Mouse (Mus musculus): ENCODE measurements around the gene Dip2a. TPM values are rescaled to one million over a fixed set of nuclear protein-coding genes. Genes with fewer than 3 reads are reported as not detected.

Dip2a gene
- polyA plus RNA-seq, 1 experiment from 2014 or later, result 7.1 TPM

DNA sequence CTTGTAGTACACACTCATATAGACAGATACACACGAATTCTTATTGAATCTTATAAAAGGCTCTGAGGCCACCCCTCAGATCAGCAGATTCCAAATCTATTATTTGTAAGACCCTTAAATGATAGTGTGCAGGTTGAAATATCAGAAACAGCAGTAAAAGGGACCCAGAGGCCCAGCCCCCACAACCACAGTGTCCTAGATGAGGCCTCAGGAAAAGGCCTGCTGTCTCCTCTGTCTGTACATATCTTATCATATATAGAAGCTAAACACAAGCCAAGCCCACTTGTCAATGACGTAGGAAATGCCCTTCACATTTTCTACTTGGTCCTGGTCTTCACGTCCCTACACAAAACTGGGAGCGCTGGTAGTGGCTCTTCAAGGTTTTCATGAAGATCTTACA, 16.0 kb downstream of the Dip2a start:
- ATAC-seq (ENCODE audit: low FRiP score) (no peak), DNase-seq (ENCODE audit: low spot score) (no peak)
- Histone ChIP-seq H3K4me1 (replicated peaks; ENCODE audit: control insufficient read depth, insufficient read depth, low read length) (no peaks in the 10 kb centered on the region), H3K9me3 (ENCODE audit: control insufficient read depth, low read length) (no peaks in the 10 kb centered on the region), H3K4me3 (ENCODE audit: low read depth, low read length) (no peak overlapping the region), H3K9ac (ENCODE audit: low read depth, low read length) (no peak overlapping the region), H3K36me3 (ENCODE audit: control insufficient read depth, insufficient read depth, low read length) (no peaks in the 10 kb centered on the region), H3K4me2 (replicated peaks; ENCODE audit: low read depth, low read length) (no peak overlapping the region), H3K27me3 (ENCODE audit: control insufficient read depth, insufficient read depth, low read length) (no peaks in the 10 kb centered on the region), H3K27ac (ENCODE audit: low read depth, low read length) (no peak overlapping the region)
- WGBS, result 88% methylated on average over 4 of the region's 4 CpGs

- Histone ChIP-seq H3K4me1 (replicated peaks; ENCODE audit: control insufficient read depth, insufficient read depth, low read length) (no peaks in the 10 kb centered on the region), H3K27ac (ENCODE audit: low read depth, low read length) (no peak overlapping the region), H3K4me3 (ENCODE audit: low read depth, low read length) (no peak overlapping the region), H3K36me3 (ENCODE audit: control insufficient read depth, insufficient read depth, low read length) (no peaks in the 10 kb centered on the region), H3K27me3 (ENCODE audit: control insufficient read depth, insufficient read depth, low read length) (no peaks in the 10 kb centered on the region), H3K9me3 (ENCODE audit: control insufficient read depth, low read length) (no peaks in the 10 kb centered on the region), H3K4me2 (replicated peaks; ENCODE audit: low read depth, low read length) (no peak overlapping the region), H3K9ac (ENCODE audit: low read depth, low read length) (no peak overlapping the region)
- ATAC-seq (ENCODE audit: low FRiP score) (no peak), DNase-seq (ENCODE audit: low spot score) (no peak)
- WGBS, result 93% methylated on average over 3 of the region's 3 CpGs
Measured at GRCm38 (mm10) chr10:76328574-76328973, 16.5 kb downstream of the Dip2a start.

DNA sequence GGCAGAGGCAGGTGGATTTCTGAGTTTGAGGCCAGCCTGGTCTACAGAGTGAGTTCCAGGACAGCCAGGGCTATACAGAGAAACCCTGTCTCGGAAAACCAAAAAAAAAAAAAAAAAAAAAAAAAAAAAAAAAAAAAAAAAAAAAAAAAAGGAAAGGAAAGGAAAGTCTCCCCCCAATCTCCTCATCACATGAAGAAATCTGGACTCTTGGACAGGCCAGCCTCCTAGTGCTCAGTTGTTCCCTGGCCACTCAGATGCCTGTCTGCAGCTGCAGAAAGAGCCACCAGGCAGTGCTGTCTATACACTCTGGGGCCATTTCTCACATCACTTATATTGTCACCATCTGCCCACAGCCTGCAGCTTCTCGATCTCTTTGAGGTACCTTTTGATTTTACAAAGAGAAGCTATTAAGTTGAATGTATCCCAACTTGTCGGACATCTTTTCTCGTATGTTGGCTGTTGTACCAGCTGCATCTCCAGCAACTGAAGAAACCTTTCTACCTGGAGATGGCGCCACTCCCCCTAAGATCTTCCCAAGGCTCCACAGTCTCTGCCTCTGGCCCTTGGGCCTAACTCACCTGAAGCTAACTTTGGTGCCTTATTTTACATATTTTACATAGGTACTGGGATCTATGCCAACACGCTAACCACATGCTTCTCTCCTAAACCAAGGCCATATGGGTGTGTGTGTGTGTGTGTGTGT, 18.6 kb downstream of the Dip2a start:
- Histone ChIP-seq H3K27me3 (ENCODE audit: control insufficient read depth, insufficient read depth, low read length) (no peaks in the 10 kb centered on the region), H3K9me3 (ENCODE audit: control insufficient read depth, low read length) (no peaks in the 10 kb centered on the region), H3K27ac (ENCODE audit: low read depth, low read length) (no peak overlapping the region), H3K4me2 (replicated peaks; ENCODE audit: low read depth, low read length) (no peak overlapping the region), H3K4me1 (replicated peaks; ENCODE audit: control insufficient read depth, insufficient read depth, low read length) (no peaks in the 10 kb centered on the region), H3K9ac (ENCODE audit: low read depth, low read length) (no peak overlapping the region), H3K4me3 (ENCODE audit: low read depth, low read length) (no peak overlapping the region), H3K36me3 (ENCODE audit: control insufficient read depth, insufficient read depth, low read length) (no peaks in the 10 kb centered on the region)
- 78% methylated on average over 6 of the region's 6 CpGs for WGBS
- ATAC-seq (ENCODE audit: low FRiP score), result no peak
- peak; percentile 10 for DNase-seq (ENCODE audit: low spot score)

DNA sequence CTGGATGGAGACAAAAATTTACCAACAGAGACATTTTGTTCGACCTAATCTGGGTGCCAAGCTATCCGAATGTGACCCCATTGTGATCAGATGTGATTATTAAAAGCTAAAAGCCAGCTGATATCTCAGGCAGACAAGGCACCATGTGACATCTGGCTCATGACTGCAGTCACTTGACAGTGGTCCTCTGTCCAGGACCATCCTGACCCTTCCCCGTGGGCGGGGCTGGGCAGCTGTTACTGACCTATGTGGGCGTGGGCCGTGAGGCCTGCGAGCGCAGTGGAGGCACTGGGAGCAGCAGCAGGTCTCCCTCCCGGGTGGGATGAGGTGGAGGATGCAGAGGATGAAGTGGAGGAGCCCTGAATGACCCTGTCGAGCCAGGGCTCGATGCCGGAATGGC, 27.5 kb downstream of the Dip2a start:
- DNase-seq (ENCODE audit: low spot score) (no peak), ATAC-seq (ENCODE audit: low FRiP score) (no peak)
- Histone ChIP-seq H3K4me3 (ENCODE audit: low read depth, low read length) (no peak overlapping the region), H3K27ac (ENCODE audit: low read depth, low read length) (no peak overlapping the region), H3K9ac (ENCODE audit: low read depth, low read length) (no peak overlapping the region), H3K4me1 (replicated peaks; ENCODE audit: control insufficient read depth, insufficient read depth, low read length) (no peaks in the 10 kb centered on the region), H3K4me2 (replicated peaks; ENCODE audit: low read depth, low read length) (no peak overlapping the region), H3K9me3 (ENCODE audit: control insufficient read depth, low read length) (no peaks in the 10 kb centered on the region), H3K36me3 (ENCODE audit: control insufficient read depth, insufficient read depth, low read length) (peaks cover 6% of the 10 kb centered on the region), H3K27me3 (ENCODE audit: control insufficient read depth, insufficient read depth, low read length) (no peaks in the 10 kb centered on the region)
- WGBS, result 84% methylated on average over 12 of the region's 12 CpGs

DNA sequence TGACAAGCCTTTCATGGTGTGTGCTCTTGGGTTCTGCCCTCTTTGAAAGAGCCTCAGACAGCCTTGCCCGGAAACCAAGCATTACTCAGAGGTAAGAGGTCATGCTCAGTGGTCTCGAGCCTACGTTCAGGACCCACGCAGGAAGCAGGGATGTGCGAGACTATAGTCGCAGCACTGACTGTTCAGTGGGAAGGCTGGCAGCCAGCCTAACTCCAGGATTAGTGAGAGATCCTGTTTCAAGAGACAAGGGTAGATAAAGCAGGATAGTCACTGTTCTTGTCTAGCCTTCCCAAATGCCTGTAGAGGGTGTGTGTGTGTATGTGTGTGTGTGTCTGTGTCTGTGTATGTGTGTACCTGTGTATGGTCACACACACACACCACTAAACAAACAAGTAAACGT, 28.9 kb downstream of the Dip2a start:
- H3K4me3 ChIP-seq (ENCODE audit: low read depth, low read length), result no peak overlapping the region
- H3K4me2 ChIP-seq (replicated peaks; ENCODE audit: low read depth, low read length), result no peak overlapping the region
- no peak overlapping the region for H3K9ac ChIP-seq (ENCODE audit: low read depth, low read length)
- DNase-seq (ENCODE audit: low spot score) (no peak), ATAC-seq (ENCODE audit: low FRiP score) (no peak)
- no peak overlapping the region for H3K27ac ChIP-seq (ENCODE audit: low read depth, low read length)
- no peaks in the 10 kb centered on the region for H3K27me3 ChIP-seq (ENCODE audit: control insufficient read depth, insufficient read depth, low read length)
- 90% methylated on average over 7 of the region's 7 CpGs for WGBS
- H3K36me3 ChIP-seq (ENCODE audit: control insufficient read depth, insufficient read depth, low read length), result peaks cover 6% of the 10 kb centered on the region
- no peaks in the 10 kb centered on the region for H3K4me1 ChIP-seq (replicated peaks; ENCODE audit: control insufficient read depth, insufficient read depth, low read length)
- H3K9me3 ChIP-seq (ENCODE audit: control insufficient read depth, low read length), result no peaks in the 10 kb centered on the region

DNA sequence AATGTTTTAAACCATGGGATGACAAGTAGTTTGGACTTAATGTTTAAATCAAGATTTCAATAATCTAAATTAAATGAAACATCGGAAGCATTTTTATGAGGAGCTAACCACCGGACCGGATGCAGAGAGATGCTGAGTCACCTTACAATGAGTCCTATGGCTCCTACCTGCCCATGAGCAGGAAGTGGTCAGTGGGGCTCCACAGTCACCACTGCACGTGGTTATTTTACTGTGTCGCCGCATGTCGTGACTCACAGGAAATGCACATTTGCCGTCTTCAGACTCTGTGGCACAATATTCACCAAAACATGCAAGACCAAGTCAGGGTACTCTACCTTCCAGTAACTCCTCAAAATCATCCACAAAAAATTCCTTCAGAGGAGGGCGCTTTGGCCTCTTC, 38.4 kb downstream of the Dip2a start:
- 95% methylated on average over 9 of the region's 9 CpGs for WGBS
- no peak overlapping the region for H3K27ac ChIP-seq (ENCODE audit: low read depth, low read length)

DNA sequence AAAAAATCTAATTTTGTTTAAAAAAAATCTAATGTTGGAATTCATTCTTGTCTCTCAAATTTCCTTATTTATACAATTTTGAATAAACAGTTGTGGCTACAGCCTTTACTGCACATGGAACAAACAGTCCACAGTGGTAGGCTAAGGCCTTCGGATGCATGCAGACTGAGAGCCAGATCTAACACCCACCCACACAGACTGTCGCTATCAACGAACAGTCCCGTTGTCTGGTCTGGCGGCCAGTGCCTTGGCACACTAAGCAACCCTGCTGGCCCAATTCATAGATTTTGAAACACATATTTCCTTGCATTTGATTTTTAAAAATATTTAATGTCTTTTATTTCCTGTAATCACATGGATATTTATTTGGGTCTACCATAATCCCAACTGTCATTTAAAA, 45.0 kb downstream of the Dip2a start:
- WGBS, result 93% methylated on average over 5 of the region's 5 CpGs
- Histone ChIP-seq H3K36me3 (ENCODE audit: control insufficient read depth, insufficient read depth, low read length) (0 out of 2 replicates have a peak, but pooled peaks cover 3% of the 10 kb centered on the region), H3K4me2 (replicated peaks; ENCODE audit: low read depth, low read length) (no peak overlapping the region), H3K27me3 (ENCODE audit: control insufficient read depth, insufficient read depth, low read length) (no peaks in the 10 kb centered on the region), H3K4me3 (ENCODE audit: low read depth, low read length) (no peak overlapping the region), H3K4me1 (replicated peaks; ENCODE audit: control insufficient read depth, insufficient read depth, low read length) (no peaks in the 10 kb centered on the region), H3K9me3 (ENCODE audit: control insufficient read depth, low read length) (no peaks in the 10 kb centered on the region), H3K27ac (ENCODE audit: low read depth, low read length) (no peak overlapping the region), H3K9ac (ENCODE audit: low read depth, low read length) (no peak overlapping the region)
- DNase-seq (ENCODE audit: low spot score), result no peak
- no peak for ATAC-seq (ENCODE audit: low FRiP score)

More for the DNA sequence above, 38.4 kb downstream of the Dip2a start:
- H3K4me2 ChIP-seq (replicated peaks; ENCODE audit: low read depth, low read length), result no peak overlapping the region
- H3K9me3 ChIP-seq (ENCODE audit: control insufficient read depth, low read length), result no peaks in the 10 kb centered on the region
- ATAC-seq (ENCODE audit: low FRiP score) (no peak), DNase-seq (ENCODE audit: low spot score) (no peak)
- H3K27me3 ChIP-seq (ENCODE audit: control insufficient read depth, insufficient read depth, low read length), result no peaks in the 10 kb centered on the region
- H3K4me3 ChIP-seq (ENCODE audit: low read depth, low read length), result no peak overlapping the region
- H3K36me3 ChIP-seq (ENCODE audit: control insufficient read depth, insufficient read depth, low read length), result no peaks in the 10 kb centered on the region
- H3K9ac ChIP-seq (ENCODE audit: low read depth, low read length), result no peak overlapping the region
- no peaks in the 10 kb centered on the region for H3K4me1 ChIP-seq (replicated peaks; ENCODE audit: control insufficient read depth, insufficient read depth, low read length)

DNA sequence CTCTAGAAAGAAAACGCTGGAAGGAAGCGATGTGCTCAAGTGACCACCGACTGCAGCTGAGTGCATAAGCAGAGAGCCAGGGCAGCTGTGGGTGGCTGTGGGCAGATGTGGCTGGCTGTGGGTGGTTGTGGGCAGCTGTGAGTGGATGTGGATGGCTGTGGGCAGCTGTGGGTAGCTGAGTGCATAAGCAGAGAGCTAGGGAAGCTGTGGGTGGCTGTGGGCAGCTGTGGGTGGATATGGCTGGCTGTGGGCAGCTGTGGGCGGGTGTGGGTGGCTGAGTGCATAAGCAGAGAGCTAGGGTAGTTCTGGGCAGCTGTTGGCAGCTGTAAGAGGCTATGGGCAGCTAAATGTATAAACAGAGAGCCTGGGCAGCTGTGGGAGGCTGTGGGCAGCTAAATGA, 51.9 kb downstream of the Dip2a start:
- DNase-seq (ENCODE audit: low spot score) (no peak), ATAC-seq (ENCODE audit: low FRiP score) (no peak)
- Histone ChIP-seq H3K27me3 (ENCODE audit: control insufficient read depth, insufficient read depth, low read length) (no peaks in the 10 kb centered on the region), H3K4me1 (replicated peaks; ENCODE audit: control insufficient read depth, insufficient read depth, low read length) (no peaks in the 10 kb centered on the region), H3K4me3 (ENCODE audit: low read depth, low read length) (no peak overlapping the region), H3K4me2 (replicated peaks; ENCODE audit: low read depth, low read length) (no peak overlapping the region), H3K36me3 (ENCODE audit: control insufficient read depth, insufficient read depth, low read length) (0 out of 2 replicates have a peak, but pooled peaks cover 3% of the 10 kb centered on the region), H3K27ac (ENCODE audit: low read depth, low read length) (no peak overlapping the region), H3K9me3 (ENCODE audit: control insufficient read depth, low read length) (no peaks in the 10 kb centered on the region), H3K9ac (ENCODE audit: low read depth, low read length) (no peak overlapping the region)
- 89% methylated on average over 4 of the region's 4 CpGs for WGBS

GRCm38 (mm10) chr10:76289936-76290671, 55.0 kb downstream of the Dip2a start:
- H3K4me3 ChIP-seq (ENCODE audit: low read depth, low read length), result no peak overlapping the region
- ATAC-seq (ENCODE audit: low FRiP score) (no peak), DNase-seq (ENCODE audit: low spot score) (no peak)
- no peak overlapping the region for H3K4me2 ChIP-seq (replicated peaks; ENCODE audit: low read depth, low read length)
- H3K9me3 ChIP-seq (ENCODE audit: control insufficient read depth, low read length), result no peaks in the 10 kb centered on the region
- H3K27ac ChIP-seq (ENCODE audit: low read depth, low read length), result no peak overlapping the region
- H3K36me3 ChIP-seq (ENCODE audit: control insufficient read depth, insufficient read depth, low read length), result no peaks in the 10 kb centered on the region
- no peaks in the 10 kb centered on the region for H3K4me1 ChIP-seq (replicated peaks; ENCODE audit: control insufficient read depth, insufficient read depth, low read length)
- no peaks in the 10 kb centered on the region for H3K27me3 ChIP-seq (ENCODE audit: control insufficient read depth, insufficient read depth, low read length)
- no peak overlapping the region for H3K9ac ChIP-seq (ENCODE audit: low read depth, low read length)
- 89% methylated on average over 3 of the region's 3 CpGs for WGBS

Measured in hindbrain, embryonic 11.5 days (tissue).